Mouse (Mus musculus) lung, embryonic 16.5 days (tissue): ENCODE measurements at regions not wholly inside any gene's neighbourhood (a gene's known extent, or its start where the extent isn't known, plus 50 kb on each side); places are given as distances from the start of the nearest gene placed in this dataset.

Source experiments
- ATAC-seq: fragments of 200-750 bp; cut with Nextera tagmentation; 2 replicates; pipeline ENCODE4 v1.8.0; 2017; ENCODE audit warnings: low read depth, mild to moderate bottlenecking, moderate library complexity
- H3K27ac ChIP-seq: fragments of 300-500 bp; sonication (generic); 2 replicates; pipeline ENCODE4 v1.5.1; 2014; ENCODE audit warnings: mild to moderate bottlenecking, control low read depth, low read length
- H3K27me3 ChIP-seq: fragments of 300-500 bp; sonication (generic); 2 replicates; pipeline ENCODE4 v1.6.1; 2014; ENCODE audit warnings: low read depth, low read length, mixed read lengths; ENCODE audit not compliant: control insufficient read depth, insufficient read depth
- H3K36me3 ChIP-seq: fragments of 300-500 bp; sonication (generic); 2 replicates; pipeline ENCODE4 v1.6.1; 2014; ENCODE audit warnings: low read length; ENCODE audit not compliant: control insufficient read depth, insufficient read depth
- H3K4me1 ChIP-seq: fragments of 300-500 bp; sonication (generic); replicated peaks from 2 replicates; pipeline ENCODE4 v1.6.1; 2014; ENCODE audit warnings: low read length, mixed read lengths; ENCODE audit not compliant: control insufficient read depth, insufficient read depth
- H3K4me2 ChIP-seq: fragments of 300-500 bp; sonication (generic); 2 replicates; pipeline ENCODE4 v1.6.1; 2014; ENCODE audit warnings: low read depth, low read length, control low read depth
- H3K4me3 ChIP-seq: fragments of 300-500 bp; sonication (generic); 2 replicates; pipeline ENCODE4 v1.5.1; 2014; ENCODE audit warnings: mild to moderate bottlenecking, low read length, control low read depth
- H3K9ac ChIP-seq: fragments of 300-500 bp; sonication (generic); 2 replicates; pipeline ENCODE4 v1.6.1; 2014; ENCODE audit warnings: low read length, control low read depth
- H3K9me3 ChIP-seq: fragments of 300-500 bp; sonication (generic); 2 replicates; pipeline ENCODE4 v1.6.1; 2016; ENCODE audit warnings: low read length; ENCODE audit not compliant: control insufficient read depth
- WGBS: fragments of 180-500 bp; shearing (Covaris S2); extraction: QIAGEN DNeasy Blood & Tissue Kit; methylation state at CpG from one replicate; pipeline ENCODE4 v1.1.7; 2014; 5-methylcytosine and 5-hydroxymethylcytosine counted together

DNA sequence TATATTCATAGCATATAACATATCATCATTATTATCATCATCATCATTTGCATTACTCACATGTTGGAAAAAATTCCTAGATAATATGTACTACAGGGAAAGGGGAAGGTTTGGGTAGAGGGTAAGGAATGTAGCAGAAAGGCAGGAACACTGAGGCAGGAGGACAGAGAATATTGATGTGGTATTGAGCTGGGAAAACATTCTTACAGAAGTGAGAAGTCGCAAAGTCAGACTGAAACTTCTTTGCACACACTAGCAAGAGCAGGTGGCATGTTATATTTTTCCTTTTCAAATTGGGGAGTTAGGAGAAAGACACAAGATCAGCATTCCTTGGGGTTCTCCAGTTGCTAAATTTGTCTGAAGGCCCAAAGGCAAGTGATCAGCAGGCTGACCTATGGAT, 97.9 kb downstream of the Atp6v1g3 start:
- WGBS, result 77% methylated on average over 1 of the region's 1 CpGs
- Histone ChIP-seq H3K4me2 (no peak overlapping the region), H3K4me1 (no peaks in the 10 kb centered on the region), H3K9ac (no peak overlapping the region), H3K27me3 (no peaks in the 10 kb centered on the region), H3K9me3 (no peaks in the 10 kb centered on the region), H3K4me3 (no peak overlapping the region), H3K36me3 (no peaks in the 10 kb centered on the region), H3K27ac (no peak overlapping the region)
- ATAC-seq, result no peak

DNA sequence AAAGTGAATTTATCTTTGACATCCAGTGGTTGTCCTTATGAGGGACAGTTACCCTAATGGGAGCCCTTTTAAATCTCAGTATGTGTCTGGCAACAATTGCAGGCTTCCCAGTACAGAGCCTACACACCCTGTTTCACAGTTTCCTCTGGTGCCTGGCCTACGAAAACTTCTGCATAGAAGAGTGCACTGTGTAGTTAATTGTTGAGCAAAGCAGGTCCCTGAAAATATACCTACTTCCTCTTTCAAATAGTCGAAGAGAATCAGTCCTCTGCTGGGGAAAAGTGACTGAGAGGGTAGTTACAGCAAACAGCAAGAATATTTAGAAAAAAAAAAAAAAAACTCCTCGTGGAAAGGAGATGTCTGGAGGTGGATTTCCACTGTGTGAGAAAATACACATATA, 110.6 kb downstream of the Atp6v1g3 start:
- Histone ChIP-seq H3K4me3 (no peak overlapping the region), H3K4me1 (no peaks in the 10 kb centered on the region), H3K27me3 (no peaks in the 10 kb centered on the region), H3K27ac (no peak overlapping the region), H3K36me3 (no peaks in the 10 kb centered on the region), H3K9ac (no peak overlapping the region), H3K4me2 (no peak overlapping the region), H3K9me3 (no peaks in the 10 kb centered on the region)
- 60% methylated on average over 3 of the region's 3 CpGs for WGBS
- no peak for ATAC-seq

DNA sequence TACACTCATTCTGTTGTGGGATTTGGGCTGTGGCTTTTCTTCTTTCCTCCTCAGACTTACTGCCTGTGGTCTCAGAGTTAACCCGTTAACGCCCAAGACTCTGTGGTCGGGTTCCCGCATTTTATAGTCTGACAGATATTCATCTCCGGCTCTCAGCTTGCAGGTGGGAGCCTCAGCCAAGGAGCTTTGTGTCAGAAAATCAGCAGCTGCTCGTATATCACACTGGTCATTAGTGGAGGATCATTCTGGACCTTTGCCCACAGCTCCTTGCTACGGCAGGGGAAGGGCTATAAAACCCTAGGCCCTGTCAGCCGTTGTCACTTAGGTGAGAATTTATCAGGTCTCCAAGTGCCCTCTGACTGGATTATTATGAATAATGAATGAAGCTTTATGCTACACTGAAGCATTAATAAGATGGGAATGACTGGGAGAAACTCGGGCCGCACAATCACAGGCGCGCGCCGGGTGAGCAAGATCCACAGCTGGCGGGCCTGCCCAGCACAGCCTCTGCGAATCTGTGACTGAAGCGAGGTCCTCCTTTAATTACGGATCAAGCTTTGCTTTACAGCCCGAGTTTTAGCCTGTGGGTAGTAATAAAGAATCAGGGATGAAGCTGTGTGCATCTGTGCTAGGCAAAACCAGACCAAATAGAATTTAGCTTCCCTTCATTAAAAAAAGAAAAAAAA, 111.8 kb downstream of the Atp6v1g3 start:
- Histone ChIP-seq H3K4me2 (no peak overlapping the region), H3K9ac (no peak overlapping the region), H3K4me1 (no peaks in the 10 kb centered on the region), H3K27ac (no peak overlapping the region), H3K36me3 (no peaks in the 10 kb centered on the region), H3K4me3 (no peak overlapping the region; the same call in 1 of the 2 replicates), H3K27me3 (no peaks in the 10 kb centered on the region), H3K9me3 (no peaks in the 10 kb centered on the region)
- WGBS, result 45% methylated on average over 19 of the region's 19 CpGs
- no peak for ATAC-seq

DNA sequence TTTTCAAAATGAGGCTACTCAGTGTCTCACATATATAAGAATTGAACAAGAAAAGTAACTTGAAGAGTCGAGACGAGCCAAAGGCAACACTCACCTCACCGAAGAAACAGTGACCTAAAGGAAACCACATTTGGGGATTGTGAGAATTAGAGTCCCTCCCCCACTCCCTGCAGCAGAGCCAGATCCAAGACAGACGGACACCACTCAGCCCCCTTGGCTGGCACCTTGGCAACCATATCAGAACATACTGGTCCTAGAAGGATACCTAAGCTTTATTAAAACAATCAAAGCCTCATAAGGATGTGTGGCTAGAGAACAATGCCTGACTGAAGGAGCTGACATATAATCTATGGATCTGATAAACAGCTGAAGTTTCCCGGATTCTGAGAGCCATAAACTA, 112.5 kb downstream of the Atp6v1g3 start:
- no peak overlapping the region for H3K4me2 ChIP-seq
- H3K9ac ChIP-seq, result no peak overlapping the region
- H3K36me3 ChIP-seq, result no peaks in the 10 kb centered on the region
- no peaks in the 10 kb centered on the region for H3K4me1 ChIP-seq
- 46% methylated on average over 5 of the region's 5 CpGs for WGBS
- H3K4me3 ChIP-seq, result no peak overlapping the region
- H3K9me3 ChIP-seq, result no peaks in the 10 kb centered on the region
- no peak overlapping the region for H3K27ac ChIP-seq
- no peaks in the 10 kb centered on the region for H3K27me3 ChIP-seq
- ATAC-seq, result no peak

DNA sequence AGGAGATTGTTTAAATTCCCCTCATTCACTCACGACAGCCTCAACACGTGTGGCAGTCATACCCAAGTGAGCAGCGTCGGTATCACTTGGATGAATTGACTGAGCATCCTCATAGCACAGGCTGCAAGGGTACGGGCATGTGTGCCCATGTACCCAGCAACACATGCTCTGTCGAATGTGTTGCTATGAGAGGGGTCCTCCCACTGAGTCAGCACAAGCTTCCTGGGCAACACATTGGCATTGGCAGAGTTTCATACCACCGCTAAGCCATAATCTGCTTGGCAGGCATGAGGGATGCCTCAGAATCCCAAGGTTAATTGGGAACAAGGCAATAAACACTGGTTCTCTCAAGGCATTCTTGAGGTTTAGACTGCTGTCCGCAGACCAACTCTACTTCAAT, 115.1 kb downstream of the Atp6v1g3 start:
- Histone ChIP-seq H3K27me3 (no peaks in the 10 kb centered on the region), H3K27ac (no peak overlapping the region), H3K4me3 (no peak overlapping the region), H3K9me3 (no peaks in the 10 kb centered on the region), H3K9ac (no peak overlapping the region), H3K4me1 (no peaks in the 10 kb centered on the region), H3K36me3 (no peaks in the 10 kb centered on the region), H3K4me2 (no peak overlapping the region)
- 84% methylated on average over 8 of the region's 8 CpGs for WGBS
- ATAC-seq, result no peak

DNA sequence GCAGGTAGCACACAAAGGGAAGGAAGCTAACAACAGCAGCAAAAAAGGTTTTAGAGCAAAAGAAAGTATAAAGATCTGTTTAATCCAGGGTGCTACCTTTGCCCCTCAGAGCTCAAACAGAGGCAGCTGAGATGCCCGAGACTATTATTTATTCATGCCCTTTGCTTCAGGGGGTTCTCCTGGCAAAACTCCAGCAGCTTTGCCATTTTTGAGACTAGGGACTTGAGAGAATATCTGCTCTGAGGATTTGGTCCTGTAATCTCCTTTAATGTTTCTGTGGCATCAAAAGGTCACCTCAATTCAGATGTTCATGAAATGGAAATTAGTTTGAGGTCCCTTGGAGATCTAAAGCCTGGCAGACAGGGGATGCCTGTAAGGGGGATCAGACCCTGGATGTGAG, 116.1 kb downstream of the Atp6v1g3 start:
- no peaks in the 10 kb centered on the region for H3K9me3 ChIP-seq
- H3K27me3 ChIP-seq, result no peaks in the 10 kb centered on the region
- H3K36me3 ChIP-seq, result no peaks in the 10 kb centered on the region
- 62% methylated on average over 1 of the region's 1 CpGs for WGBS
- H3K4me2 ChIP-seq, result no peak overlapping the region
- H3K4me1 ChIP-seq, result no peaks in the 10 kb centered on the region
- H3K4me3 ChIP-seq, result no peak overlapping the region
- ATAC-seq, result no peak
- H3K9ac ChIP-seq, result no peak overlapping the region
- H3K27ac ChIP-seq, result no peak overlapping the region

DNA sequence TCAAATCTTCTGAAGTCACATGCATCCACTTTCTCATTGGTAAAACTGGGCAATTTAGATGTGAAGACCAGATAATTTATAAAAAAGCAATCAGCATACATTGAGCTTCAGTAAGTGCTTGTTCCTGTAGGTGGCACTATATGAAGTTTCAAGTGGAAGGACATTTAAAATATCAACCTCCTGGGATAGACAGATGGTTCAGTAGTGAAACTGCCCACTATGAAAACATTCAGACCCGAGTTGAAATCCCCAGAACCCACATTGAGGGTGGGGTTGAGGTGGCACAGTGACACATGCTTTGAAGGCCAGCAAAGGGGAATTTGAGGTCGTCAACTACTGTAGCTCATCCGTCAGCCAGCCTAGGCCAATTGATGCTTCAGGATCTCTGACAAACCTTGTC, 145.1 kb downstream of the Atp6v1g3 start:
- Histone ChIP-seq H3K9me3 (no peaks in the 10 kb centered on the region), H3K9ac (no peak overlapping the region), H3K27me3 (no peaks in the 10 kb centered on the region), H3K4me3 (no peak overlapping the region), H3K4me1 (no peaks in the 10 kb centered on the region), H3K27ac (no peak overlapping the region), H3K4me2 (no peak overlapping the region), H3K36me3 (no peaks in the 10 kb centered on the region)
- 70% methylated on average over 3 of the region's 3 CpGs for WGBS
- ATAC-seq, result no peak

DNA sequence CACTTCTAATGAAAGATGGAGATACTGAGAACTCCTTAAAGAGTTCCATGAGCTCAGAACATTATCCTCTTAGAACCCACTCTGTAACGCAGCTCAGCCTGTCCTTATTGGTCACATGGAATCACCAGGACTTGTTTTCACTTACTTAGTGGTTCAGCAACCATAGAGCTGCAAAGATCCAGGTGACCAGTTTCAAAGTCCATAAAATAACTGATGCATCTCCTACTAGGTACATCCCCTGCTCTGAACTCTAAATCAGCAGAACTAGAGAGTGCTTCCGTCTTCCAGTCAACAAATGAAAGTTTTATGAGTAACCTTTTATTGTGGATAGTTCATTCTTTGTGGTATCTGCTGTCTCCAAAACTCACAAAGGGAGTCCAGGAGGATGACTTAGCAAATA, 153.9 kb downstream of the Atp6v1g3 start:
- Histone ChIP-seq H3K36me3 (no peaks in the 10 kb centered on the region), H3K27ac (no peak overlapping the region), H3K4me1 (no peaks in the 10 kb centered on the region), H3K9ac (no peak overlapping the region), H3K4me3 (no peak overlapping the region), H3K9me3 (no peaks in the 10 kb centered on the region), H3K27me3 (no peaks in the 10 kb centered on the region), H3K4me2 (no peak overlapping the region)
- WGBS, result 79% methylated on average over 2 of the region's 2 CpGs
- no peak for ATAC-seq
